Mouse (Mus musculus) olfactory bulb, adult 2 months (tissue): ENCODE measurements at regions not wholly inside any gene's neighbourhood (a gene's known extent, or its start where the extent isn't known, plus 50 kb on each side); places are given as distances from the start of the nearest gene placed in this dataset.

ENCODE experiments used
- CTCF ChIP-seq: fragments of 200-500 bp; IDR thresholded peaks from 2 replicates; pipeline ENCODE4 v1.5.1; 2012; ENCODE audit warnings: low read depth, mild to moderate bottlenecking, low read length, moderate library complexity; ENCODE audit not compliant: insufficient read depth
- POLR2A ChIP-seq: fragments of 200-500 bp; IDR thresholded peaks from 2 replicates; pipeline ENCODE4 v1.6.1; 2012; ENCODE audit warnings: mild to moderate bottlenecking, low read depth, low read length, moderate library complexity; ENCODE audit not compliant: insufficient read depth

DNA sequence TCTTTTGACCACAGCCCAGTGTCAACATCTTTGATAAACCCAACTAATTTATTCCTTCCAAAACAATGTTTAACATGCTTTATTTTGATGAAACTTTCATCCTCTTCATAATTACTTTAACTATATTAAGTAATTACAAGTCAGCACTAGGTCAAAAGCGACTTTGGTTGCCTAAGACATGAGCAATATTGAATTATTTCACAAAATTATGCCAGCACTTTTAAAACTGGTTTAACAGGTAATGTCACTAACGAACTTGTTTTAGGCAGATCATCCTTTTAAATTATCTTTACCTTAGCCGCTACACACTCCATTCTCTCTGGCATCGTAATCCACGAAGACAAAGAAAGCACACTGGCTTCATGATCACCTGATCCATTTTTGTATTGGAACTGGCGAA is 669.8 kb upstream of the Pou3f3 start:
- TF ChIP-seq POLR2A (no peak), CTCF (no peak)
